Mouse (Mus musculus) CH12.LX (cell line): ENCODE data around the gene Tmem192.

Experiments used
- CTCF ChIP-seq, 2 experiments: IDR thresholded peaks in 1 of 2; conservative IDR thresholded peaks in 1 of 2; 2 replicates each; pipeline ENCODE4 v1.5.1; 2011 to 2012; ENCODE audit warnings: low read depth in 2 of 2, low read length in 2 of 2, improper control_type of control experiment in 1 of 2, inconsistent platforms in 1 of 2, mild to moderate bottlenecking in 1 of 2, moderate library complexity in 1 of 2
- E2F4 ChIP-seq: IDR thresholded peaks from 2 replicates; pipeline ENCODE4 v1.6.1; 2011; ENCODE audit warnings: low read depth, low read length, improper control_type of control experiment; ENCODE audit not compliant: insufficient replicate concordance
- EP300 ChIP-seq: IDR thresholded peaks from 2 replicates; pipeline ENCODE4 v1.6.1; 2011; ENCODE audit warnings: low read length, improper control_type of control experiment
- ETS1 ChIP-seq: conservative IDR thresholded peaks from 2 replicates; pipeline ENCODE4 v1.6.1; 2012; ENCODE audit warnings: low read depth, mild to moderate bottlenecking, inconsistent platforms, low read length, improper control_type of control experiment, moderate library complexity
- HCFC1 ChIP-seq: IDR thresholded peaks from 2 replicates; pipeline ENCODE4 v1.6.1; 2012; ENCODE audit warnings: low read depth, mild to moderate bottlenecking, inconsistent platforms, low read length, improper control_type of control experiment
- MEF2A ChIP-seq: IDR thresholded peaks from 2 replicates; pipeline ENCODE4 v1.6.1; 2014; ENCODE audit warnings: low read depth, mild to moderate bottlenecking, inconsistent platforms, low read length, improper control_type of control experiment, borderline replicate concordance
- POLR2A ChIP-seq: IDR thresholded peaks from 2 replicates; pipeline ENCODE4 v1.6.1; 2011; ENCODE audit warnings: low read depth, mild to moderate bottlenecking, improper control_type of control experiment, low read length
- POLR2AphosphoS2 ChIP-seq: IDR thresholded peaks from 2 replicates; pipeline ENCODE4 v1.6.1; 2011; ENCODE audit warnings: low read depth, low read length, improper control_type of control experiment
- USF1 ChIP-seq: IDR thresholded peaks from 2 replicates; pipeline ENCODE4 v1.6.1; 2014; ENCODE audit warnings: low read depth, mild to moderate bottlenecking, inconsistent platforms, low read length, improper control_type of control experiment
- ZKSCAN1 ChIP-seq: IDR thresholded peaks from 2 replicates; pipeline ENCODE4 v1.6.1; 2012; ENCODE audit warnings: low read depth, inconsistent platforms, low read length, improper control_type of control experiment, borderline replicate concordance

DNA sequence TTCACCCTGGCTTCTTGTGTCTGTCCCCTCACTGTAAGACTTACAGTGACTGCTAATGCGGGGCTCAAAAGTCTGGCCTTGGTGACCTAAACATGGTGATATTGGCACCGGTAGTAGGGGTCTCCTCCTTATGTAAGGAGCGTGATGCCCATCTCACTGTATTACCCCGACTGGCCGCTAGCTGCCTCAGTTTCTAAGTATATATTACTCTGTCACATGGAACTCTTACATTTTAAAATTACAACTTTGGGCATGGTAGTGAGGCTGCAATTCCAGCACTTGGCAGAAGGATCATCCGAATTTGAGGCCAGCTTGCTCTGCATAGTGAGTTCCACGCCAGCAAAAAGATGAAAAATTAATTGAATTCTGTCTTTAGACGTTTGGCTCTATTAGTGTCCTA is 6.0 kb upstream of the Tmem192 start:
- TF ChIP-seq MEF2A (no peak), ETS1 (no peak), EP300 (no peak), CTCF (conservative IDR thresholded peaks at IDR 0.05 in 1 of 2, IDR thresholded peaks at IDR 0.05 in 1 of 2; ENCODE audit: low read depth in 2 of 2, low read length in 2 of 2) (no peak), E2F4 (no peak), POLR2AphosphoS2 (no peak), USF1 (no peak), HCFC1 (no peak), POLR2A (no peak), ZKSCAN1 (no peak)
